Mouse (Mus musculus) gastrocnemius, adult 18-20 months (tissue): Measurements from ENCODE around the gene Lypd8. TPM values are rescaled to one million over a fixed set of nuclear protein-coding genes. Genes with fewer than 3 reads are reported as not detected.

ENCODE experiments used
- DNase-seq: peaks from one replicate; pipeline ENCODE4 v3.0.0; 2021; ENCODE audit warnings: low spot score
- total RNA-seq, 2 experiments: library from RNA; stranded (reverse); gene quantifications; 2 replicates each; pipeline ENCODE4 v1.2.3; 2021

The Lypd8 gene
- total RNA-seq, 2 experiments from 2014 or later: not detected

DNA sequence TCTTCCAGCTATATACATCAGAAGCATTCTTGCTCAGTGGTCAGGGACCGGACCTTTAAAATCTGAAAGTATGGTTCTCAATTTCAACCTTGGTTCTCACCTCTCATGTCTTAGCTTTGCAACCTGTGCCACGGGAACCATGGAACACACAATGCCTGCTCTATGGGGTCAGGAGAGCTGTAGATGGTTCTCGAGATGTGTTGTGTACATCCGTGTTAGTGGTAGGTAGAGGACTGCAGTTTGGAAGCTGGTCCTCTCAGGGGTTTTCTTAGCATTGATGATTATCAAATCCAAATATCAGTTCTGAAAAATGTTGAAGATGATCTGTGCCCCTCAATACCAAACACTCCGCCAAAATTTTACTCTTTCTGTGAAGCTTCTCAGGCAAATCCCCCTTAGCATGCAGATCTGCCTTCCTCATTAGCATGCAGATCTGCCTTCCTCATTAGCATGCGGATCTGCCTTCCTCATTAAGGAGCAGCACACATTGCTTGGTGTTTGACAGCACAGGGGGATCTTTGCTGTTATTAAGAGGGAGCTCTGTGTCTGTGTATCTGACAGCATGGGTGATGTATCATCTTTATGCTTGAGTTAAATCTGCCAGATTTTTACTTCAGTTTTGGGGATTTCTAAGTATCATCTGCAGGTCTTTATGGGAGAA, 21.3 kb downstream of the Lypd8 start:
- DNase-seq: no peak

DNA sequence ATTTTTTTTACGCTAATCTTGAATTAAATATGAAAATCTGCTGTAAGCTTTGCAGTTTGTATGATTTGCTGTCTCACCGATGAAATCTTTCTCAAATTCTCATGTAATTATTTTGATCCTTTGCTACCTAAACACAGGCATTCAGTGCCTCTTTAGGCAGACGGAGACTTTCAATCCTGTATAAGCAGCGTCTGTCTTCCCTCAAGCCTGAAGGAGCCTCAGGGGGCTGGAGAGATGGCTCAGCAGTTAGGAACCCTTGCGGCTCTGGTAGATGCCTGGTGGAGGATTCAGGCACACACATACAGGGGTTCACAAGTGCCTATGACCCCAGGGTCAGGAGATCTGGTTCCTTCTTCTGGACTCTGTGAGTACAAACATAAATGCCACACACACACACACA, 21.8 kb downstream of the Lypd8 start:
- DNase-seq: no peak

DNA sequence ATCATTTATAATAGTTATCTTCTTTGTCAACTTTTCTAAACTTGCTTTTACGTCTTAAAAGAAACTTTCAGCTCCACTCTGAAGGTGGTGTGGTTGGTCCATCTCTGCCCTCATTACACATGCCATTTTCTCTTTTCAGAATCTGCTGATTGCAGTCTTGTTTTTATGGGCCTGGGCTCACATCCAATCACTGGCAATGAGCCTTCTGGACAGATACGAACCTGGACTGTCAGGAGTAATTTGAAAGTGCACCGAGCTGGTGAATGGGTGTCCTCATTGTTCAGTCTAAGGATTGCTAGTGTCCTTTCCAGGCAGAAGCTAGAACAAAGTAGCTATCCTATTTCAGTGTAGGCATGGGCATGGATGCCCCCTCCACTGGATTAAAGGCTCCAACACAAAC, 29.2 kb downstream of the Lypd8 start:
- no peak for DNase-seq

DNA sequence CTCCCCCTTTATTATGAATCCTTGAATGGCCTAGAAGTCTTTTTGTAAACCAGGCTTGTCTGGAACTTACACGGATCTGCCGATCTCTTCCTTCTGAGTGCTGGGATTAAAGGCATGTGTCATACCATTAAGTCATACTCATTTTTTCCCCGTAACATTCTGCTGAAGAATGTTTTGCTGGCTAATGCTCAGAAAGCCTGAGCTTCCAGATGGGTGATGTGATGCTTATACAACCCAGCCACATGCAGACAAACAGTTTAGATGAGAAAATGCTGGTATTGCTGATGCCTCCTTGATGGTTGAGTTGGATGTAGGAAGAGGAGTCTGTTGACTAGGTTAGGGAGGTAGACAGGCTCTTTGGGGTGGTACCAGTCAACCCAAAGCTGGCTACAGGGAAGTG, 39.5 kb downstream of the Lypd8 start:
- DNase-seq: no peak

DNA sequence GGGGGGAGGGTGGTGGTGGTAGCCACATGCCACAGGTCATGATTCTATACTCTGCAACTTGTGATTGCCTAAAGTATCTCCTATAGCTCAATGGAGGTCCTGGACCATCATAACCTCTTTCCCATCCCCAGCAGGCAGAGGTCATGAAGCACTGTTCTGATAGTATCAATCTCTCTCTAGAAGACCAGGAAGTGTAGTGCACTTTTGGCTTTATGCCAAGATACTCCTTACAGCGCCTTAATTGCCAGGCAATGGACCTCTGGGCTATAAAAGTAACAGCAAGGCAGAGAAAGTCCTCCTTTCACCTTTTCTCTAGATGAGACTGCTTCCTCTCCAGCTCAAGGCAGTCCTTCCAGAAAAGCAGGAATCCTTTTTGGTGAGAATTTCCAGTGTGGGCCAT, 42.0 kb downstream of the Lypd8 start, which contains the start of gene 1810065E05Rik:
1810065E05Rik (plus strand) TSS at position 297 of the 400 bp plus-strand sequence.
- DNase-seq: no peak

DNA sequence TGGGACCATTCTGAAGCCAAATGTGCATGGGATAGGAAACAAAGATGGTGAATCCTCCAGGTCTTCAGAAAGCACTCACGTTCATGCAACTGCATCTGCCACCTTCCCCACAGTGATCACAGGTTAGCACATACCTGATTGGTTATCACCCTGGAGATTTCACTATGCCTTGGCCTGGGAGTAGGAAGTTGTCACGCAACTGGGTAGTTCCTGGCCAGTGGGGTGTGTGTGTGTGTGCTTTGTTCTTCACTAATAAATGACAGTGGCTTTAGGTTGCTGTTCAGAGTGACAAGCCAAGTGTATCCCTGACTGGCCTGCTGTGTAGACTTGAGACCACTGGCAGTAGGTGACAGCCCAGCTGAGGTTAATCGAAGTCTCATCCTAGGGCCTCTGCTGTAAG, 53.4 kb downstream of the Lypd8 start, which contains the start of gene Gm12253:
Gm12253 (plus strand) TSS at position 301 of the 400 bp plus-strand sequence.
- no peak for DNase-seq

DNA sequence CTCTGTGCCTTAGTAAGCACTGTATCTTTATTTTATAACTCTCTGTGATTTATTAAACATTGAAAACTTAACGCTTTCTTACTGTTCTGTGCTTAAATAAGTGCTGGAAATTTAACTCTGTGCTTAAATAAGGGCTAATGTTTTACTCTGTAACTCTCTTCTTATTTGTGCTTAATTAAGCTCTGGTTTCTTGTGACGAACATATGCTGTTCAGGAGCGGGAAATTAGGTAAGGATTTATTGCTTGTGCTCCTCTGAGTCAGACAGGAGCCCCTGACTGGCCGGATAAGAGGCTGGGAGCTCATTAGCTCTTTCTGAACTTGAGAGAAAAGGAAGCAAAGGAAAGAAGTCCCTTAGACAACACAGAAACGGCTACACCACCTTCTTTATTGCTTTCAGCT, 59.0 kb downstream of the Lypd8 start:
- DNase-seq: no peak

Other genes starting within 250 kb of the Lypd8 start
- 1 to 10 TPM; 8.8 to 8.9 TPM for gene Gemin5, start 210.5 kb upstream of the Lypd8 start, total RNA-seq
- gene Mrpl22, start 207.4 kb upstream of the Lypd8 start, total RNA-seq: 10 to 100 TPM; 44.2 to 47.3 TPM
- 10 to 100 TPM in 1 of 2 experiments, 1 to 10 TPM in 1; 6.7 to 13.8 TPM for gene Igtp, start 179.5 kb upstream of the Lypd8 start, total RNA-seq
- 10 to 100 TPM in 1 of 2 experiments, 1 to 10 TPM in 1; 7.9 to 13.9 TPM for gene Irgm2, start 179.4 kb upstream of the Lypd8 start, total RNA-seq
- not detected for gene 4930438A08Rik, start 104.2 kb upstream of the Lypd8 start, total RNA-seq
- 1 to 10 TPM; 3.9 to 4.1 TPM for gene Zfp692, start 72.0 kb upstream of the Lypd8 start, total RNA-seq
- gene Zfp672, start 48.7 kb upstream of the Lypd8 start, total RNA-seq: 10 to 100 TPM; 33.2 to 45.7 TPM
- 10 to 100 TPM; 22.4 to 23.3 TPM for gene Sh3bp5l, start 48.3 kb upstream of the Lypd8 start, total RNA-seq
- gene 1810065E05Rik, start 42.1 kb downstream of the Lypd8 start, total RNA-seq: not detected
- gene Gm12253, start 53.5 kb downstream of the Lypd8 start, total RNA-seq: not detected
- gene Lypd9, start 73.9 kb downstream of the Lypd8 start, total RNA-seq: not detected
- gene Olfr30, start 83.2 kb downstream of the Lypd8 start, total RNA-seq: not detected
- not detected for gene Olfr332, start 113.5 kb downstream of the Lypd8 start, total RNA-seq
- not detected for gene Olfr331, start 123.5 kb downstream of the Lypd8 start, total RNA-seq
- not detected for gene Olfr330, start 155.8 kb downstream of the Lypd8 start, total RNA-seq
- gene Olfr329-ps, start 167.4 kb downstream of the Lypd8 start, total RNA-seq: not detected
- gene Olfr328, start 176.6 kb downstream of the Lypd8 start, total RNA-seq: not detected
- gene Olfr224, start 191.5 kb downstream of the Lypd8 start, total RNA-seq: not detected
- not detected for gene Olfr325, start 198.7 kb downstream of the Lypd8 start, total RNA-seq
- not detected for gene Olfr324, start 216.1 kb downstream of the Lypd8 start, total RNA-seq
- not detected for gene 2210407C18Rik, start 237.0 kb downstream of the Lypd8 start, total RNA-seq